Comparison of ENCODE assay signal across 15 mouse cellular contexts in genomic region chr9:117368016-117368415, GRCm38 (mm10).
"Had no signal": no experiment of that assay in that cellular context is flagged by ENCODE, and none has a peak within 500 bp of the region (broad histone marks: within the 10 kb centered on the region; RNA-seq: fewer than 3 reads in every experiment).

No protein-coding gene starts in this region.

- H3K4me2 ChIP-seq: neural tube, embryonic 15.5 days; stomach, embryonic 15.5 days had no signal

- H3K9me3 ChIP-seq: neural tube, embryonic 15.5 days; stomach, embryonic 15.5 days had no signal

- DNase-seq: retina, postnatal 1 day; right cerebral cortex, adult 18-20 months; right cerebral cortex, postnatal 14 days; right cerebral cortex, postnatal 25 days; right cerebral cortex, postnatal 4 days; spleen, adult 18-20 months; thymus, adult 18-20 months; thymus, adult 2 months; thymus, postnatal 14 days; thymus, postnatal 25 days; thymus, postnatal 36 days; thymus, postnatal 4 days had no signal

- H3K27ac ChIP-seq: neural tube, embryonic 15.5 days; stomach, embryonic 15.5 days; stomach, postnatal 0 days had no signal

- H3K9ac ChIP-seq: neural tube, embryonic 15.5 days; stomach, embryonic 15.5 days had no signal

- H3K4me1 ChIP-seq: stomach, embryonic 15.5 days had no signal

- H3K27me3 ChIP-seq: neural tube, embryonic 15.5 days; stomach, embryonic 15.5 days had no signal

- H3K4me3 ChIP-seq: neural tube, embryonic 15.5 days; stomach, embryonic 15.5 days had no signal

- H3K36me3 ChIP-seq: neural tube, embryonic 15.5 days; stomach, embryonic 15.5 days had no signal
